Mouse (Mus musculus): ENCODE results near the gene Slc34a2.

GRCm38 (mm10) chr5:52992210-52992897 lies 45.5 kb upstream of the Slc34a2 start:
- TF ChIP-seq POLR2A (IDR thresholded peaks at IDR 0.05; ENCODE audit: low read depth, low read length): no peak
- no peak for TF ChIP-seq CTCF (IDR thresholded peaks at IDR 0.05; ENCODE audit: borderline replicate concordance, insufficient read depth, low read length)

Data from embryonic fibroblast, embryonic 13.5 days (primary cell).